Mouse (Mus musculus) limb, embryonic 10.5 days (tissue): Measurements from ENCODE around the gene Dnm1l. TPM values are rescaled to one million over a fixed set of nuclear protein-coding genes. Genes with fewer than 3 reads are reported as not detected.

ENCODE experiments used
- DNase-seq: peaks from one replicate; pipeline ENCODE4 v3.0.0-alpha.2; 2017; ENCODE audit warnings: low spot score
- H3K27ac ChIP-seq: fragments of 300-500 bp; sonication (generic); 2 replicates; pipeline ENCODE4 v1.5.1; 2016; ENCODE audit warnings: mild to moderate bottlenecking
- H3K27me3 ChIP-seq: fragments of 300-500 bp; sonication (generic); 2 replicates; pipeline ENCODE4 v1.6.1; 2016; ENCODE audit warnings: low read depth, mild to moderate bottlenecking; ENCODE audit not compliant: poor library complexity, severe bottlenecking
- H3K36me3 ChIP-seq: fragments of 300-500 bp; sonication (generic); 2 replicates; pipeline ENCODE4 v1.6.1; 2016; ENCODE audit warnings: mild to moderate bottlenecking, moderate library complexity
- H3K4me1 ChIP-seq: fragments of 300-500 bp; sonication (generic); 2 replicates; pipeline ENCODE4 v1.6.1; 2016
- H3K4me3 ChIP-seq: fragments of 300-500 bp; sonication (generic); 2 replicates; pipeline ENCODE4 v1.5.1; 2016; ENCODE audit warnings: mild to moderate bottlenecking, moderate library complexity
- H3K9me3 ChIP-seq: fragments of 300-500 bp; sonication (generic); replicated peaks from 2 replicates; pipeline ENCODE4 v1.6.1; 2016; ENCODE audit warnings: mild to moderate bottlenecking
- WGBS: fragments of 180-500 bp; shearing (Covaris S2); methylation state at CpG from one replicate; pipeline ENCODE4 v1.1.7; 2016; 5-methylcytosine and 5-hydroxymethylcytosine counted together
- polyA plus RNA-seq: library from polyadenylated mRNA; unstranded; fragments of >200 nt; fragmentation: Nextera tagmentation; extraction: Ambion mirVana; gene quantifications from 2 replicates; pipeline ENCODE4 v1.2.1, GENCODE M21; 2016

The Dnm1l gene
- polyA plus RNA-seq, 1 experiment from 2014 or later = 53.4 TPM

DNA sequence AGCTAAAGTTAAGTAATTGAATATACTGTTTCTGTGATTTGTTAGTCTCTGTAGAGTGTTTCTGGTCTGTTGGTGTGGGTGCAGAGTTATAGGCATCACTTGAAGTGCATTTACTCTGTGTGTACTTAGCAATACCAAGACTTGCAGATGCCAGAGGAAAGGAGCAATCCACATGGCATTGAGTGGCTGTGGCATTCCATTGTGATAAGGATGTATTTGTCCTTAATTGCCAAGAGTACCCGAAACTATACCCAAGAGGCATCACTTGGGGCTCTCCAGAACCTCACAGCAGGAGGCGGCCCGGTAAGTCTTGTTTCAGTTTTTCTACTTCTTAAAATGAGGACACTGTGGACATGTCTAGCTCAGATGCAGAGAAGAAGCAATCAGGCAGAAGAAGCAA is 96.3 kb downstream of the Dnm1l start:
- no peak overlapping the region for H3K27ac ChIP-seq
- H3K36me3 ChIP-seq = no peaks in the 10 kb centered on the region
- no peaks in the 10 kb centered on the region for H3K4me1 ChIP-seq
- no peaks in the 10 kb centered on the region for H3K9me3 ChIP-seq
- DNase-seq = no peak
- WGBS = 92% methylated on average over 3 of the region's 3 CpGs
- no peak overlapping the region for H3K4me3 ChIP-seq
- H3K27me3 ChIP-seq = no peaks in the 10 kb centered on the region

Other genes starting within 250 kb of the Dnm1l start
- 1.5 and 2.6 TPM in 2 replicates for gene Pkp2, start 145.6 kb downstream of the Dnm1l start, polyA plus RNA-seq
- 48.7 and 51.5 TPM in 2 replicates for gene Yars2, start 56.0 kb downstream of the Dnm1l start, polyA plus RNA-seq
- gene Fgd4, start 241.6 kb upstream of the Dnm1l start, polyA plus RNA-seq = 7.4 and 10.7 TPM in 2 replicates